Mouse (Mus musculus): ENCODE results near the gene Klhl24.

- TF ChIP-seq EP300 (IDR thresholded peaks at IDR 0.05; ENCODE audit: low read depth) (no peak), CTCF (IDR thresholded peaks at IDR 0.05; ENCODE audit: low read depth) (no peak)
Observed at GRCm38 (mm10) chr16:20160130-20160529, 62.8 kb downstream of the Klhl24 start.
